Mouse (Mus musculus): ENCODE measurements around the gene Blzf1.

Blzf1 gene

GRCm38 (mm10) chr1:164270941-164271340 is 36.3 kb downstream of the Blzf1 start:
- Histone ChIP-seq H3K36me3 (ENCODE audit: control insufficient read depth, insufficient read depth, low read length, poor library complexity, severe bottlenecking) (no peaks in the 10 kb centered on the region), H3K27me3 (ENCODE audit: control insufficient read depth, insufficient read depth, low read length, poor library complexity, severe bottlenecking) (no peaks in the 10 kb centered on the region)
- DNase-seq (ENCODE audit: low read depth, low spot score): no peak

DNA sequence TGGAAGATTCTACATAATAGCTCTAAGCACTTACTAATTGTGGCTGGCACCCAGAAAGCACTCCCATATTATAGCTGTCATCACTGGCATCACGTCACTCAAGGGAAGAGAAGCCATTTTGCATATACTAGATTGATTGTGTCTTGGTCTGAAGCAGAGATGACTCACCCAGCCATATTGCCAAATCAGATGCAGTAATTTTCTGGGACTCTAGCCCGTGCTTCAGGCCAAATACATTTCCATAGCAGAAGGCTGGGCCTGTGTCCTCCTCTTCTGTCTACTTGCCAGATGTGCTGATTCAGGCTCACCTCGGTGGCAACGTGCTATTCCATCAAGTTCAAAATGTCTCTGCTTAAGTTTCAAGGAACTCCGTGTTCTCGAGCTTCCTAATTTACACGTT is 45.7 kb downstream of the Blzf1 start:
- Histone ChIP-seq H3K36me3 (ENCODE audit: control insufficient read depth, insufficient read depth, low read length, poor library complexity, severe bottlenecking) (no peaks in the 10 kb centered on the region), H3K27me3 (ENCODE audit: control insufficient read depth, insufficient read depth, low read length, poor library complexity, severe bottlenecking) (no peaks in the 10 kb centered on the region)
- DNase-seq (ENCODE audit: low read depth, low spot score): no peak

DNA sequence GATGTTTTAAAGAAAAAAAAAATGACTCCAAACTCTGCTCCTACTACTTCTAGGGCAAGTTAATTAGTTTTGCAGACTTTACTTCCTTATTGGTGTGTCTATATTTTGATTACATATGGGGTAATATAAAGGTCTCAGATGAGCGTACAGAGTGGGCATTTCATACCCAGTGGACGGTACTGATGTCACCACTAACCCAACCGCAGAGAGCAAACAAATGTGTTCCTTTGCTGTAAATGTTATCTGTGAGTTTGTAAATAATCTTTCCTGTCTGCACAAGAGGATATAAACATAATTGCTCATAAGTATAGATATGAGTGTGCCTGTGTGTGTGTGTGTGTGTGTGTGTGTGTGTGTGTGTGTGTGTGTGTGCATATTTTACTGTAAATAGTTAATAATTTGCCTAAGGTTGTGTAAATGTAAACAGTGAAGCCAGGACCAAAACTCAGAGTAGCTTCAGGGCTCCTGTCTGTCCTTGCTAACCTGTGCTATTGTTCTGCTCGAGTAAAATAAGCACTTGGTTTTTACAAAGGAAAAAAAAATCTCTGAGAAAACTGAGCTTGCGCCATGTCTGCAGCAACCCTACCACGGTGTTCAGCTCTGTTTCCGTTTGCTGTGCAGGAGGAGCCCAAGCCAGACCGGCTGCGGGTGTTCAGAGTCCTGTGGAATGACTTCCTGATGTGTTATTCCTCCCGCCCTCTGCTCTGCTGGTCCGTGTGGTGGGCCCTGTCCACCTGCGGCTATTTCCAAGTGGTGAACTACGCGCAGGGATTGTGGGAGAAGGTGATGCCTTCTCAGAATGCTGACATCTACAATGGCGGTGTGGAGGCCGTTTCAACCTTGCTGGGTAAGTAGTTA is 46.9 kb downstream of the Blzf1 start:
- Histone ChIP-seq H3K27me3 (ENCODE audit: control insufficient read depth, insufficient read depth, low read length, poor library complexity, severe bottlenecking) (no peaks in the 10 kb centered on the region), H3K36me3 (ENCODE audit: control insufficient read depth, insufficient read depth, low read length, poor library complexity, severe bottlenecking) (no peaks in the 10 kb centered on the region)
- no peak for DNase-seq (ENCODE audit: low read depth, low spot score)

DNA sequence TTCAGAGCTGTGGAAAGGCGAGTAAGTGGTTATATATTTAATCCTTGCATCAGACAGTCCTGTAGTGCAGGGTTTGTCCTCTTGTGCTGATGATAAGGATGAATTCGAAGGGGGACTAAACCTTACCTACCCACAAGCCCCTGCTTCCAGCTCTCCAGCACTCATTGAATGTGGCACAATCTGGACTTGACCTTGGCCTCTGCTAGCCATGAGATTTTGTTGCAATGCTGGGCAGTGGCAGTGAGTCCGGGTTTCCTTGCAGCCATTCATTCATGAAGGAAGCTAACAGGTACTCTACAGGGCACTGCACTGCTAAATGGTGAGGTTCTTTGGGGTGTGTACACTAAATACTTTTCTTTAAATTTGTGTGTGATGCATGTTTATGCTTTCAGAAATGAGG is 52.5 kb downstream of the Blzf1 start:
- DNase-seq (ENCODE audit: low read depth, low spot score): no peak
- Histone ChIP-seq H3K36me3 (ENCODE audit: control insufficient read depth, insufficient read depth, low read length, poor library complexity, severe bottlenecking) (no peaks in the 10 kb centered on the region), H3K27me3 (ENCODE audit: control insufficient read depth, insufficient read depth, low read length, poor library complexity, severe bottlenecking) (no peaks in the 10 kb centered on the region)

GRCm38 (mm10) chr1:164252551-164252950 is 54.7 kb downstream of the Blzf1 start:
- no peaks in the 10 kb centered on the region for H3K36me3 ChIP-seq (ENCODE audit: control insufficient read depth, insufficient read depth, low read length, poor library complexity, severe bottlenecking)
- no peak for DNase-seq (ENCODE audit: low read depth, low spot score)

DNA sequence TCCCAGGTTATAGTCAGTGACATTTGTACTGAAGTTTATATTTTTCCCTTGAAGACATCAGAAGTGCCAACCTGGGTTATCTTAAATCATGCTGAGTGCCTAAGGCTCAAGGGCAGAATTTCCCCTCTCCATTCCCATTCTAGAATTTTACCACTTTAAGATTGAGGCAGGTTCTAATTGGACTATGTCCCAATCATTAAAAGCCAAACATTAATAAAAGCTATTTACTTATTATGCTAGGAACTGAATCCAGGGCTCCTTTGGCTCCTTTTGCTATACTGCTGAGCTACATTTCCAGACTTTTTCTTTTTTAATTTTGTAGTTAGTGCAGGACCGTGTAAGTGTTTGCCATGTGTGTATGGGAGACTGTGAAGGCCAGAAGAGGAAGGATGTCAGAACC is 55.9 kb downstream of the Blzf1 start:
- DNase-seq (ENCODE audit: low read depth, low spot score): no peak
- no peaks in the 10 kb centered on the region for H3K27me3 ChIP-seq (ENCODE audit: control insufficient read depth, insufficient read depth, low read length, poor library complexity, severe bottlenecking)
- H3K36me3 ChIP-seq (ENCODE audit: control insufficient read depth, insufficient read depth, low read length, poor library complexity, severe bottlenecking): no peaks in the 10 kb centered on the region

More at GRCm38 (mm10) chr1:164252551-164252950, 54.7 kb downstream of the Blzf1 start:
- H3K27me3 ChIP-seq (ENCODE audit: control insufficient read depth, insufficient read depth, low read length, poor library complexity, severe bottlenecking): no peaks in the 10 kb centered on the region

- Histone ChIP-seq H3K36me3 (ENCODE audit: control insufficient read depth, insufficient read depth, low read length, poor library complexity, severe bottlenecking) (no peaks in the 10 kb centered on the region), H3K27me3 (ENCODE audit: control insufficient read depth, insufficient read depth, low read length, poor library complexity, severe bottlenecking) (no peaks in the 10 kb centered on the region)
- no peak for DNase-seq (ENCODE audit: low read depth, low spot score)
Measured at GRCm38 (mm10) chr1:164250391-164251150, 56.7 kb downstream of the Blzf1 start.

DNA sequence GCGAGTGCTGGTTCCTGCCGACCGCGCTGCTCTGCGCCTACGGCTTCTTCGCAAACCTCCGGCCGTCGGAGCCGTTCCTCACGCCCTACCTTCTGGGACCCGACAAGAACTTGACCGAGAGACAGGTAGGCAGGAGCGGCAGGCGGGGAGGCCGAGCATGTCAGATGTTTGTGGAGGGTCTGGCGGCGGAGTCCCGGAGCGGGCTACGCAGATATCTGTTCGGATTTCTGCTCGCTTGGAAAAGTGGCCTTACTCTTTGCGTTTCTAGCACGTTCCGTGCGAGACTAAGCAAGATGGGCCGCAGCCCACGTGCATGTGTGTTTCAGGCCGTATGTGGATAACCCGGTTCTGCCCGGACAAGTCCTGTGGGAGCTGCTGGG is 58.0 kb downstream of the Blzf1 start:
- H3K36me3 ChIP-seq (ENCODE audit: control insufficient read depth, insufficient read depth, low read length, poor library complexity, severe bottlenecking): no peaks in the 10 kb centered on the region
- no peak for DNase-seq (ENCODE audit: low read depth, low spot score)

DNA sequence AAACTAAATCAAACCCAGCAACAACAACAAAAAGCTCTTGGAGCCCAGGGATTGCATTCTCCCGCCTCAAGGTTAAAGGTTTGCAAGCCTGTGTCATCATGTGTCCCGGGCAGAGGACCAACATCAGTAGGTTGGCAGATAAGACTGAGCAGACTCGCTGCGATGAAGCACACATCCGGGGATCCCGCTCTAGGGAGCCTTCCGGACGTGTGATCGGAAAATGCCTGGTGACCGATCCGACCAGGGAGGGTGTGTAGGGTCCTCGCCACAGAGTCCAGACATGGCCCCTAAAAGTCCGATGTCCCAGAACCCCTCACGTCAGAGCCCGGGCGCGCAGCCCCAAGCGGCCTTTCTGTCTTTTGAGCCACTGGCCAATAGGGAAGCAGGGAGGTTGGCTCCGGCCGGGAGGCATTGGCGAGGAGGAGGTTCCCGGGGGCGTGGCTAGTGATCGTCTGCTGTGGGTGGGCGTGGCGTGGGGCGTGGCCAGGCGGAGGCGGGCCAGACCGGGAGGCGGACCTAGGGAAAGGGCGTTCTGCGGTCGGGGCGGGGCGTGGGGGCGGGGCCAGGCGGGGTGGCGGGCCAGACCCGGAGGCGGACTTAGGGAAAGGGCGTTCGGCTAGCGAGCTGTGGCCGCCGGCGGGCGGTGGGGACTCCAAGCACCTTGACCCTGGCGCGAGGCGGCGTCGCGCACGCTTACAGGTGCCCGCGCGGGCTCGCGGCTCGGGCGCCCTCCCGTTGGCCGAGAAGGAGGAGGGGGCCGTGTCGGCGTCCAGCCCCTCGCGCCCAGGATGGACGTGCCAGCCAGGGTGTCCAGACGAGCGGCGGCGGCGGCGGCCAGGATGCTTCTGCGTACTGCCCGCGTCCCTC is 58.6 kb downstream of the Blzf1 start, which contains the start of gene Slc19a2:
Gene Slc19a2, plus strand, starts transcription at position 582 of the 867 bp plus-strand sequence.
- no peaks in the 10 kb centered on the region for H3K27me3 ChIP-seq (ENCODE audit: control insufficient read depth, insufficient read depth, low read length, poor library complexity, severe bottlenecking)
- H3K36me3 ChIP-seq (ENCODE audit: control insufficient read depth, insufficient read depth, low read length, poor library complexity, severe bottlenecking): no peaks in the 10 kb centered on the region
- DNase-seq (ENCODE audit: low read depth, low spot score): peak; percentile 98

More for the DNA sequence above, 58.0 kb downstream of the Blzf1 start:
- no peaks in the 10 kb centered on the region for H3K27me3 ChIP-seq (ENCODE audit: control insufficient read depth, insufficient read depth, low read length, poor library complexity, severe bottlenecking)

GRCm38 (mm10) chr1:164247971-164248370 is 59.3 kb downstream of the Blzf1 start:
- peak; percentile 33 for DNase-seq (ENCODE audit: low read depth, low spot score)
- Histone ChIP-seq H3K27me3 (ENCODE audit: control insufficient read depth, insufficient read depth, low read length, poor library complexity, severe bottlenecking) (no peaks in the 10 kb centered on the region), H3K36me3 (ENCODE audit: control insufficient read depth, insufficient read depth, low read length, poor library complexity, severe bottlenecking) (no peaks in the 10 kb centered on the region)

GRCm38 (mm10) chr1:164247442-164247841 is 59.8 kb downstream of the Blzf1 start:
- H3K36me3 ChIP-seq (ENCODE audit: control insufficient read depth, insufficient read depth, low read length, poor library complexity, severe bottlenecking): no peaks in the 10 kb centered on the region
- DNase-seq (ENCODE audit: low read depth, low spot score): no peak

GRCm38 (mm10) chr1:164242809-164243208 is 64.5 kb downstream of the Blzf1 start:
- no peaks in the 10 kb centered on the region for H3K36me3 ChIP-seq (ENCODE audit: control insufficient read depth, insufficient read depth, low read length, poor library complexity, severe bottlenecking)
- H3K27me3 ChIP-seq (ENCODE audit: control insufficient read depth, insufficient read depth, low read length, poor library complexity, severe bottlenecking): no peaks in the 10 kb centered on the region
- no peak for DNase-seq (ENCODE audit: low read depth, low spot score)

More at GRCm38 (mm10) chr1:164247442-164247841, 59.8 kb downstream of the Blzf1 start:
- no peaks in the 10 kb centered on the region for H3K27me3 ChIP-seq (ENCODE audit: control insufficient read depth, insufficient read depth, low read length, poor library complexity, severe bottlenecking)

GRCm38 (mm10) chr1:164241494-164241893 is 65.8 kb downstream of the Blzf1 start:
- no peaks in the 10 kb centered on the region for H3K36me3 ChIP-seq (ENCODE audit: control insufficient read depth, insufficient read depth, low read length, poor library complexity, severe bottlenecking)
- DNase-seq (ENCODE audit: low read depth, low spot score): no peak

More at GRCm38 (mm10) chr1:164241494-164241893, 65.8 kb downstream of the Blzf1 start:
- H3K27me3 ChIP-seq (ENCODE audit: control insufficient read depth, insufficient read depth, low read length, poor library complexity, severe bottlenecking): no peaks in the 10 kb centered on the region

Data from splenic B cell, adult 2 months (primary cell).